Mouse (Mus musculus) liver, embryonic 14.5 days (tissue): Measurements from ENCODE around the gene Kansl2. TPM values are rescaled to one million over a fixed set of nuclear protein-coding genes. Genes with fewer than 3 reads are reported as not detected.

Source experiments
- ATAC-seq: fragments of 200-750 bp; cut with Nextera tagmentation; 2 replicates; pipeline ENCODE4 v1.8.0; 2017; ENCODE audit warnings: moderate number of reproducible peaks, mild to moderate bottlenecking, moderate library complexity; ENCODE audit not compliant: insufficient read depth
- DNase-seq, 3 experiments: peaks; one replicate each; pipeline ENCODE4 v3.0.0-alpha.2; 2012 to 2013; ENCODE audit warnings: low read depth in 3 of 3, low spot score in 3 of 3
- H3K27ac ChIP-seq: fragments of 300-500 bp; sonication (generic); 2 replicates; pipeline ENCODE4 v1.5.1; 2014; ENCODE audit warnings: moderate library complexity, mild to moderate bottlenecking, control low read depth, inconsistent platforms
- H3K27me3 ChIP-seq: fragments of 300-500 bp; sonication (generic); 2 replicates; pipeline ENCODE4 v1.6.1; 2014; ENCODE audit warnings: mild to moderate bottlenecking, low read length, moderate library complexity; ENCODE audit not compliant: control insufficient read depth, insufficient read depth
- H3K36me3 ChIP-seq: fragments of 300-500 bp; sonication (generic); replicated peaks from 2 replicates; pipeline ENCODE4 v1.6.1; 2014; ENCODE audit warnings: low read depth; ENCODE audit not compliant: control insufficient read depth, insufficient read depth
- H3K4me1 ChIP-seq, 2 experiments: fragments of 200-500 bp in 1 of 2; fragments of 300-500 bp in 1 of 2; sonication (generic) in 1 of 2; replicated peaks; 2 replicates each; pipeline ENCODE4 v1.6.1; 2012 to 2014; ENCODE audit warnings: antibody characterized with exemption in 1 of 2, inconsistent platforms in 1 of 2, low read length in 1 of 2; ENCODE audit not compliant: control insufficient read depth in 2 of 2, insufficient read depth in 2 of 2
- H3K4me2 ChIP-seq: fragments of 300-500 bp; sonication (generic); 2 replicates; pipeline ENCODE4 v1.6.1; 2014; ENCODE audit warnings: low read depth, mild to moderate bottlenecking, control low read depth, moderate library complexity
- H3K4me3 ChIP-seq, 2 experiments: fragments of 200-500 bp in 1 of 2; fragments of 300-500 bp in 1 of 2; sonication (generic) in 1 of 2; 2 replicates each; pipeline ENCODE4 v1.5.1; 2012 to 2014; ENCODE audit warnings: low read depth in 2 of 2, low read length in 2 of 2, mild to moderate bottlenecking in 2 of 2, control low read depth in 1 of 2, inconsistent platforms in 1 of 2, moderate library complexity in 1 of 2; ENCODE audit not compliant: insufficient read depth in 1 of 2
- H3K9ac ChIP-seq: fragments of 300-500 bp; sonication (generic); replicated peaks from 2 replicates; pipeline ENCODE4 v1.6.1; 2014; ENCODE audit warnings: mild to moderate bottlenecking, control low read depth, moderate library complexity
- H3K9me3 ChIP-seq: fragments of 300-500 bp; sonication (generic); 2 replicates; pipeline ENCODE4 v1.6.1; 2016; ENCODE audit warnings: low read length, mixed read lengths; ENCODE audit not compliant: control insufficient read depth
- CTCF ChIP-seq: IDR thresholded peaks from 2 replicates; pipeline ENCODE4 v1.5.1; 2016; ENCODE audit warnings: antibody characterized with exemption, low read depth, control low read depth
- EP300 ChIP-seq: IDR thresholded peaks from 2 replicates; pipeline ENCODE4 v1.6.1; 2016; ENCODE audit warnings: antibody characterized with exemption, low read depth
- WGBS: fragments of 180-500 bp; shearing (Covaris S2); extraction: QIAGEN DNeasy Blood & Tissue Kit; methylation state at CpG from one replicate; pipeline ENCODE4 v1.1.7; 2014; ENCODE audit not compliant: insufficient replicate concordance; 5-methylcytosine and 5-hydroxymethylcytosine counted together
- polyA plus RNA-seq, 2 experiments: library from polyadenylated mRNA; depleted of rRNA in 1 of 2; stranded (reverse) in 1 of 2; unstranded in 1 of 2; fragments of >200 nt; fragmentation: Nextera tagmentation in 1 of 2; extraction: Ambion mirVana in 1 of 2; gene quantifications; 2 replicates each; pipeline versions ENCODE4 v1.2.1 to v1.2.3; 2012 to 2014

Gene Kansl2
- polyA plus RNA-seq, 2 experiments, result 21.7 to 31.1 TPM

GRCm38 (mm10) chr15:98528066-98528563 is 5.9 kb downstream of the Kansl2 start:
- no peak overlapping the region for H3K4me2 ChIP-seq
- ATAC-seq (no peak), DNase-seq (no peak)
- no peaks in the 10 kb centered on the region for H3K9me3 ChIP-seq
- no peak overlapping the region for H3K4me3 ChIP-seq
- H3K27ac ChIP-seq, result no peak overlapping the region
- H3K9ac ChIP-seq, result no peak overlapping the region
- no peak for TF ChIP-seq EP300
- TF ChIP-seq CTCF, result no peak
- H3K27me3 ChIP-seq, result no peaks in the 10 kb centered on the region
- H3K36me3 ChIP-seq, result peaks cover 69% of the 10 kb centered on the region
- WGBS, result 84% methylated on average over 5 of the region's 5 CpGs
- H3K4me1 ChIP-seq, result peaks cover 8 to 10% of the 10 kb centered on the region in 2 experiments

DNA sequence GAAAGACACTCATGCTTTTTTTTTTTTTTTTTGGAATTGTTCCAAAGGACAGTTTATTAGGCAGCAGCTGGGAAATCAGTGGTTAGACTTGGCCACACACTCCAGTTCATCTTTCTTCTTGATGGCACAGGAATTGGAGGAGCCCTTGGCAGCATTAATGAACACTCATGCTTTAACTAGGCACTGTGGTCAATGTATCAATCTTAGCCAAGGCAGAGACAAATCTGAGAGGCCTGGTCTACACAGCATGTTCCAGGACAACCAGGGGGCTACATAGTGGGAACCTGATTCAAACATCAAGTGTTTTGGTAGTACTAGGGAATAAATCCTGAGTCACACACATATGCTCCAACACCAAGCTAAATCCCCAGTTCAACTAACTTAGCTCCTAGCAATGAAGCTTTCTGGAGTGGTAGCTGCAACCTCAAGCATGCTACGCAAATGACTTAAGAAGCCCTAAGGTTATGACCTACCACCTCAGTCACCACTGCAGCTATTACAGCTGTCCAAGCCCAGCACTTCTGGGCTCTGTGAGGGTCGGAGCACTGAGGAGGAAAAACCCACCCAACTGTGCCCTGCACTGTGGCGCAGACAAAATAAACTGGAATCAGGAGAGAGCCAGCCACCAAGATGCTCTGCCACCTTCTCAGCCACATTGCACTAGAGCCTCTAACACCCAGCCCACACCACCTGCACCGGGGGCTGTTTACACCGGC is 6.8 kb downstream of the Kansl2 start:
- no peak for DNase-seq
- WGBS, result 86% methylated on average over 5 of the region's 5 CpGs
- H3K9ac ChIP-seq, result no peak overlapping the region
- H3K4me2 ChIP-seq, result no peak overlapping the region
- H3K4me1 ChIP-seq, result peaks cover 4 to 6% of the 10 kb centered on the region in 2 experiments
- TF ChIP-seq CTCF, result no peak
- no peak for TF ChIP-seq EP300
- ATAC-seq, result no peak
- H3K9me3 ChIP-seq, result no peaks in the 10 kb centered on the region
- no peaks in the 10 kb centered on the region for H3K27me3 ChIP-seq
- no peak overlapping the region for H3K4me3 ChIP-seq
- peaks cover 78% of the 10 kb centered on the region for H3K36me3 ChIP-seq
- no peak overlapping the region for H3K27ac ChIP-seq

- H3K36me3 ChIP-seq, result peaks cover 88% of the 10 kb centered on the region
- peak; percentile 76 for ATAC-seq
These were observed 8.0 kb downstream of the Kansl2 start for GRCm38 (mm10) chr15:98526057-98526456.

GRCm38 (mm10) chr15:98521245-98521644 is 12.8 kb downstream of the Kansl2 start:
- Histone ChIP-seq H3K9ac (no peak overlapping the region), H3K4me2 (no peak overlapping the region), H3K4me1 (peaks cover 2 to 3% of the 10 kb centered on the region in 2 experiments), H3K27ac (no peak overlapping the region), H3K4me3 (no peak overlapping the region), H3K9me3 (no peaks in the 10 kb centered on the region), H3K27me3 (no peaks in the 10 kb centered on the region), H3K36me3 (peaks cover 72% of the 10 kb centered on the region)
- ATAC-seq (no peak), DNase-seq (no peak)
- 77% methylated on average over 3 of the region's 3 CpGs for WGBS
- TF ChIP-seq EP300 (no peak), CTCF (no peak)

More at GRCm38 (mm10) chr15:98526057-98526456, 8.0 kb downstream of the Kansl2 start:
- peak in 2 of 3 experiments; percentile 40 to 41 for DNase-seq
- Histone ChIP-seq H3K4me1 (peaks cover 3 to 5% of the 10 kb centered on the region in 2 experiments), H3K27ac (peak overlapping the region; percentile 56), H3K9me3 (no peaks in the 10 kb centered on the region), H3K4me2 (no peak overlapping the region; the same call in 1 of the 2 replicates), H3K4me3 (no peak overlapping the region), H3K27me3 (no peaks in the 10 kb centered on the region), H3K9ac (0 out of 2 replicates have a peak overlapping the region, but pooled peaks have one; percentile 23)
- WGBS, result 46% methylated on average over 5 of the region's 5 CpGs
- TF ChIP-seq EP300, result no peak
- TF ChIP-seq CTCF, result no peak
